Mouse (Mus musculus) lung, postnatal 10 days (tissue): ENCODE data around the gene Ufsp2.

ENCODE experiments used
- DNase-seq: peaks from one replicate; pipeline ENCODE4 v3.0.0; 2021

The Ufsp2 gene

GRCm38 (mm10) chr8:45975126-45975836 lies at the start of gene Ufsp2, which contains the start of gene 1700029J07Rik:
TSS of gene Ufsp2 (plus strand) at chr8:45975528.
TSS of gene 1700029J07Rik (minus strand) at chr8:45975252.
- peak; percentile 98 for DNase-seq

- DNase-seq = peak; percentile 97
These were observed 40.7 kb upstream of the Ufsp2 start, which contains the start of gene Ccdc110 for GRCm38 (mm10) chr8:45934582-45935014. TSS of gene Ccdc110 (plus strand) at chr8:45934619.

GRCm38 (mm10) chr8:45936986-45937385 lies 38.3 kb upstream of the Ufsp2 start:
- DNase-seq = no peak

- no peak for DNase-seq
These were observed 29.0 kb upstream of the Ufsp2 start for GRCm38 (mm10) chr8:45946283-45946682.

DNA sequence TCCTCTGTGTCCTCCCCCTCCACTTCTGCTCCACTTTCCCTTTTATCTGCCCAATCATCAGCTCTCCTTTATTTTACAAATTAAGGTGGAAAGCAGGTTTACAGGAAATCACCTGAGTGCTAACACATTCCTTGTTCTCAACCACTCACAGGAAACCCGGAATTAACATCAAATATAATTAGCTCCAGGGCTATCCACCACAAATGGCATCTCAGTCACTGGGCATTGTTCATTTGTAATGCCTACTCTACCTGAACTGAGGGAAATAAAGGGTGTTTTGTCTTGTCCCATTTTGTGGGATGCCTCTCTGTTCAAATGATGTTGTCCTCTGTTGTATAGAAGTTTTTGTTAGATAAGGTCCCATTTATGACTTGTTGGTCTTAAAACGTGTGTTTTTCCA lies 24.7 kb upstream of the Ufsp2 start:
- DNase-seq = no peak

- DNase-seq = no peak
These were observed 4.4 kb upstream of the Ufsp2 start for GRCm38 (mm10) chr8:45970894-45971293.

- DNase-seq = no peak
These were observed 1.3 kb upstream of the Ufsp2 start for GRCm38 (mm10) chr8:45973988-45974505.

- peak; percentile 9 for DNase-seq
These were observed 625 bp downstream of the Ufsp2 start for GRCm38 (mm10) chr8:45975837-45976468.

DNA sequence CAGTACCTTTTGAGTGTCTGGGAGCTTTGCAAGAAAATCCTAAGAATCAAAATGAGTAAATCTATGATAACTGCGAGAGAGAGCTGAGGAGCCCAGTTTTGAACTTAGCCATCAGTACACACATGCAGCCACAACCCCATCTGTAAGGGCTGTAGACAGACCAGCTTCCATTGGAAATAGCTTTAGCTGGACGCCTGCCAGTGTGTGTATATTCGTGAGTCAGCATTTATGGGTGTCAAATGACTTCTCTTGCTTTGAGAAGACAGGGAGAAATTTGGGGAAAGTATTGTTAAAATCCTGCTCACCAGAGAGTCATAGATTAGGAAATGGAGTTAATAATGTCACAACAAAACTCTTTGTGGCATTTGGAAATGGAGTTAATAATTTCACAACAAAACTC lies 11.3 kb downstream of the Ufsp2 start:
- no peak for DNase-seq

DNA sequence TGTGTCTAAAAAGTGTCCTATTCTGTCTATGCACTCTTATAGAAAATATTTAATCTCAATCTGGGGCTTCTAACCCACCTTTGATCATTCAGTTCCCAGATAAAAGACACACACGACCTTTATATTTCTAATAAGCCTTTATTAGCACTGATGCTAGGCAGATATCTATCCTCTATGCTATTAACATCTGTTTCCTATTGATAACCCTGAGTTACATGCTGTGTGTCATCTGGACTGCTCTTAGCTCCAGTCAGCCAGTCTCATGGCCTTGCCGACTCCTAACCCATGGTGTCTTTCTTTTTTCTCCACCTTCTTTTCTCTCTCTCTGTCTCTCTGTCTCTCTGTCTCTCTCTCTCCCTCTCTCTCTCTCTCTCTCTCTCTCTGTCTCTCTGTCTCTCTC lies 12.9 kb downstream of the Ufsp2 start:
- no peak for DNase-seq

DNA sequence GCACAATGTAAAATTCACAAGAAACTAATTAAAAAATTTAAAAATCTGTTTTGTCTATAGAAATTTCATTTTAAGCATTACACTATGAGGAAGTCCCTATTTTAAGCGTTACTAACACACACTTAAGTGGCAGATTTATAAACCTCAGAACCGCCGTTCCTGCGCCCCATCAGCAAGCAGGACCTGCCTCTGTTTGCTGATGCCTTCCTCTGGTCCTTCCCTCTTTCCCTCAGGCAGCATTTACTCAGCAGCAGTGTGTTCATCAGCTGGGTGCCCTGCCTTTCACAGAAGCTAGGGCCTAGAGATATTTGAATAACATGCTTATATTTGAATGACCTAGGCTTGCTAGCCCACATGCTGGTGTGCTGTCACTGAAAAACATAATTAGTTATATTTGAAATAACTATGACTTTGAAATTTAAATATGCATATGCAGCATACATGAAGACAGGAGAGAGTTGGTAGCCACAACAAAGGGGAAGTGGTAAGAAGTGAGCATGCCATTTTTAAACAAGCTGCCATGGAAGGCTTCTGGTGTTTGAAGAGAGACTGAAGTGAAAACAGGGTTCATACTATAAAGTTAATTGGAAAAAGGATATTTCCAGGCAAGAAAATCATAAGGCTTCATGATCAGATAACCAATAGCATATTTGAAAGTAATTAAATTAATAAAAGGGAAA lies 15.4 kb downstream of the Ufsp2 start:
- no peak for DNase-seq

DNA sequence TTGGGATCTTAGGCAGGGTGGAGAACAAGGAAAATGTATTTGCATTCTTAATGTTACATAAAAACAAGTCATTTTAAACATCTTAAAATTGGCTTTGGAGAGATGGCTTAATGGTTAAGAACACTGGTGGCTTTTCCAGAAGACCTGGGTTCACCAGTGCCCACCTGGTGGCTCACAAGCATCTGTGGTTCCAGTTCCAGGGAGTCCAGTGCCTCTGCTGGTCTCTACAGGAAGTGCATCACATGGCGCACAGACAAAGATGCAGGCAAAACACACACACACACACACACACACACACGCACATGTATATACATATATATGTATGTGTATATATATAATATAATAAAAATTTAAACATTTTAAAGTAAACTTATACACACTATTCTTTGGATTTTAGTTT lies 18.8 kb downstream of the Ufsp2 start:
- DNase-seq = peak; percentile 18

DNA sequence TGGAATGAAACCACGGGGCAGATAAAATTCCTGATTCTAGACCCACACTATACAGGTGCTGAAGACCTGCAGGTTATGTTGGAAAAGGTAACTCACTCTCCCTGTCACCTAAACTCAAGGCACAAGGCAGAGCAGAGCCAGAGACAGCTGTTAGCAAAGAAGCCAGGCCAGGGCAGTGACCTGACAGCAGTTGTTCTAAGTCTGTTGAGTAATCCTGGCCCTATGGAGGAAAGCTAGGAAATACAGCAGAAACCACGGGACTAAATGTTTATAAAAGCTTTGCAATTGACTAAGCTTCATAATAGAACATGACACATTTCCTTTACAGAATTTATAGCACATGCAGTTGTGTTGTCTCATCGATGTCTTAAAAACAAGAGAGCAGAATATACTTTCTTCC lies 20.2 kb downstream of the Ufsp2 start:
- DNase-seq = no peak

DNA sequence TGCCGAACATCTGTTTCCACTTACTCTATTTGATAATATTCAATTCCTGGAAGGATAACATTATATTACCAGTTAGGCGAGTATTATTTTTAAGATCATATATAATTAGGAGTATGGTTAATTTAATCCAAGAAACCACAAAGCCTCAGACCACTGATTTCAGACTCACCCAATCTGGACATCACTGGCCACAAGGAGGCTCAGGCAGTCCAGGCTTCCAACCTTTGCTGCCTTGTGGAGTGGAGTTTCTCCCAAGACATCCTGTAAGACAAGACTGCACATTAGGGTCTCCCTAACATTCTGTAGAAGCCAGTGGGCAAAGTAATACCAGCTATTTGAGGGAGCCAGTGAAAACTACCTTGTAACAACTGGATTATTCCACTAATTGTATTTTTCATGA lies 22.9 kb downstream of the Ufsp2 start:
- peak; percentile 17 for DNase-seq

GRCm38 (mm10) chr8:45999138-45999783 lies 23.9 kb downstream of the Ufsp2 start, which contains the start of gene Lrp2bp:
TSS of gene Lrp2bp (plus strand) at chr8:45999303.
- peak; percentile 40 for DNase-seq

- DNase-seq = peak; percentile 99
These were observed 24.7 kb downstream of the Ufsp2 start for GRCm38 (mm10) chr8:45999784-46000705.

GRCm38 (mm10) chr8:46005596-46005995 lies 30.3 kb downstream of the Ufsp2 start, which contains the start of gene Ankrd37:
TSS of gene Ankrd37 (minus strand) at chr8:46005707.
- DNase-seq = no peak

- no peak for DNase-seq
These were observed 31.8 kb downstream of the Ufsp2 start for GRCm38 (mm10) chr8:46007050-46007672.

- peak; percentile 28 for DNase-seq
These were observed 35.0 kb downstream of the Ufsp2 start for GRCm38 (mm10) chr8:46010306-46010705.

DNA sequence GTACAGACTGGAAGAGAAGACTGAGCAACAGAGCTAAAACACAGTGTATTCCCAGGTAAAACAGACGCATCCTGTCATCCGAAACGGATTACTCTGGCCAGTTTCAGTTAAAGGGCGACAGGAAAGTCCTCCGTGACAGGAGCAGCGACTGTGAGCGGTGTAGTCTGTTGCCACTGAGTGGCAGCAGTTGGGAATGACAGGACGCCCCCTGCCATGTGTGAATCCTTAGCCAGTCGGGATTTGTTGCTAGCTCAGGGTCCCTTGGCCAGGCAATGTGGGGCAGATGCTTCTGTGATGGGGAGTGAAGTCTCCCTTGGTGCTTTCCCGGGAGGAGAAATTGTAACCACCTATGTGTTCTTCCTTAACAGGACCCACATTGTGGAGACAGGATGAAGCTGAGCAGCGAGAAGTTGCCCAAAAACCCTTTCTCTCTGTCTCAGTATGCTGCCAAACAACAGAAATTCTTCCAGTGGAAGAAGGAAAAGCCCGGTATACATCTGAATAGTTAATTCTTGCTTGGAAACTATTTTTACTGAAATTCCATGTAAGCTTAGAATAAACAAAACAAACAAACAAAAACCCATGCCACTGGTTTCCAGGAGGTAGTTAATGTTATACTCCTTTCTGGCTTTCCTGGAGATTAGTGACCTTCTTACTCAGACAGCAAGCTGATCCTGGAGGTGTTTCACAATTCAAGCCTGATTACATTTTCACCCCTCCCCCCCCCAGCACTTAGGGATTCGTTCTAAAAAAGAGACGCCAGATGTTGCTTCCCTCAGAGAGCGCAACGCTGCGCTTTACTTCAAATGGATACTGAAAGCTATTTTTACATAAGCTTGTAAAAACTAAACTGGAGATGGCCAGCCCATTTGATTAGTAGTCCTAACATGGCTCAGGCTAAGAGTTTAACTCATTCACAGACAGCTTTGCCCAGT lies 35.7 kb downstream of the Ufsp2 start:
- peak; percentile 61 for DNase-seq
